Mouse (Mus musculus) ES-E14 (cell line): ENCODE measurements around the gene Rasgrp1. TPM values are rescaled to one million over a fixed set of nuclear protein-coding genes. Genes with fewer than 3 reads are reported as not detected.
A peak's percentile ranks its signal among the peaks of the same experiment; 100 is the strongest.

Experiments
- DNase-seq: peaks from one replicate; pipeline ENCODE4 v3.0.0-alpha.2; 2013; ENCODE audit warnings: low read depth, low spot score
- H3K27ac ChIP-seq: 2 replicates; pipeline ENCODE4 v1.5.1; 2012; ENCODE audit warnings: low read depth, mild to moderate bottlenecking, low read length, moderate library complexity, mixed read lengths; ENCODE audit not compliant: poor library complexity, insufficient read depth, severe bottlenecking
- H3K36me3 ChIP-seq: 2 replicates; pipeline ENCODE4 v1.6.1; 2012; ENCODE audit warnings: mild to moderate bottlenecking, low read length, moderate library complexity, mixed read lengths; ENCODE audit not compliant: control insufficient read depth, poor library complexity, insufficient read depth, severe bottlenecking
- H3K4me1 ChIP-seq, 2 experiments: fragments of 150-350 bp in 1 of 2; sonication (generic) in 1 of 2; 2 replicates each; pipeline ENCODE4 v1.6.1; 2012; ENCODE audit warnings: low read length in 2 of 2, mild to moderate bottlenecking in 1 of 2, mixed read lengths in 1 of 2; ENCODE audit not compliant: control insufficient read depth in 2 of 2, insufficient read depth in 2 of 2, poor library complexity in 1 of 2
- H3K4me3 ChIP-seq, 2 experiments: fragments of 150-350 bp in 1 of 2; sonication (generic) in 1 of 2; 2 replicates each; pipeline ENCODE4 v1.5.1; 2012; ENCODE audit warnings: low read length in 2 of 2, low read depth in 1 of 2, mild to moderate bottlenecking in 1 of 2, mixed read lengths in 1 of 2; ENCODE audit not compliant: insufficient read depth in 1 of 2, poor library complexity in 1 of 2, severe bottlenecking in 1 of 2
- H3K9ac ChIP-seq: 2 replicates; pipeline ENCODE4 v1.6.1; 2012; ENCODE audit warnings: low read depth, mild to moderate bottlenecking, low read length, mixed read lengths; ENCODE audit not compliant: poor library complexity, insufficient read depth, severe bottlenecking
- H3K9me3 ChIP-seq: fragments of 150-350 bp; sonication (generic); 2 replicates; pipeline ENCODE4 v1.6.1; 2012; ENCODE audit warnings: low read depth, mild to moderate bottlenecking, low read length; ENCODE audit not compliant: control insufficient read depth, insufficient read depth
- CHD2 ChIP-seq: IDR thresholded peaks from 2 replicates; pipeline ENCODE4 v1.6.1; 2014; ENCODE audit warnings: mild to moderate bottlenecking, low read depth, low read length, inconsistent platforms
- HCFC1 ChIP-seq: IDR thresholded peaks from 2 replicates; pipeline ENCODE4 v1.6.1; 2012; ENCODE audit warnings: low read length, inconsistent platforms, borderline replicate concordance; ENCODE audit not compliant: insufficient read depth
- MAFK ChIP-seq: IDR thresholded peaks from 2 replicates; pipeline ENCODE4 v1.6.1; 2014; ENCODE audit warnings: mild to moderate bottlenecking, low read depth, low read length, inconsistent platforms; ENCODE audit not compliant: insufficient read depth
- ZC3H11A ChIP-seq: IDR thresholded peaks from 2 replicates; pipeline ENCODE4 v1.6.1; 2012; ENCODE audit warnings: low read depth, mild to moderate bottlenecking, inconsistent platforms, low read length, borderline replicate concordance
- ZNF384 ChIP-seq: IDR thresholded peaks from 2 replicates; pipeline ENCODE4 v1.6.1; 2012; ENCODE audit warnings: low read depth, low read length, inconsistent platforms
- in situ Hi-C, 2 experiments: fragments of 600-800 bp; cut with MboI; formaldehyde crosslinking; loops; one replicate each; pipeline ENCODE4 v1.15.1; 2025; ENCODE audit warnings: low sequenced_read_pairs in 2 of 2, inconsistent platforms in 1 of 2; ENCODE audit not compliant: unreplicated experiment in 2 of 2
- total RNA-seq: library from RNA; depleted of rRNA; stranded (reverse); fragments of 300-350 nt; gene quantifications from 2 replicates; pipeline ENCODE4 v1.2.3, GENCODE M21; 2012; rRNA removed

Rasgrp1 gene
- total RNA-seq, 1 experiment = 0.67 TPM

GRCm38 (mm10) chr2:117249255-117250000 lies 93.4 kb downstream of the Rasgrp1 start, which contains the start of gene Fam98b:
Gene Fam98b, plus strand, starts transcription at chr2:117249739.
- Histone ChIP-seq H3K4me1 (peaks cover 0 to 1% of the 10 kb centered on the region in 2 experiments; a peak in 1 of 4 replicates), H3K4me3 (peak within 1 kb of the TSS; percentile 77 to 99), H3K36me3 (no peaks in the 10 kb centered on the region), H3K9me3 (no peaks in the 10 kb centered on the region), H3K9ac (peak within 1 kb of the TSS; percentile 100), H3K27ac (peak within 1 kb of the TSS; percentile 74)
- TF ChIP-seq ZC3H11A (peak; percentile 36; the same call in 1 of the 2 replicates), MAFK (no peak), HCFC1 (peak; percentile 68; the same call in 1 of the 2 replicates)
- peak; percentile 97 for DNase-seq
- in situ Hi-C loops = no loop called here

GRCm38 (mm10) chr2:117241953-117242352 lies 100.8 kb downstream of the Rasgrp1 start:
- Histone ChIP-seq H3K4me3 (no peak overlapping the region), H3K9me3 (no peaks in the 10 kb centered on the region), H3K4me1 (no peaks in the 10 kb centered on the region), H3K9ac (no peak overlapping the region), H3K36me3 (no peaks in the 10 kb centered on the region), H3K27ac (no peak overlapping the region)
- no peak for DNase-seq
- TF ChIP-seq MAFK = no peak
- no peak for TF ChIP-seq CHD2
- no peak for TF ChIP-seq ZNF384
- TF ChIP-seq ZC3H11A = no peak
- TF ChIP-seq HCFC1 = no peak
- in situ Hi-C loops = no loop called here

- Histone ChIP-seq H3K9ac (no peak overlapping the region), H3K36me3 (no peaks in the 10 kb centered on the region), H3K4me3 (no peak overlapping the region), H3K27ac (no peak overlapping the region), H3K4me1 (no peaks in the 10 kb centered on the region), H3K9me3 (no peaks in the 10 kb centered on the region)
- TF ChIP-seq MAFK (no peak), ZC3H11A (peak; percentile 95)
- in situ Hi-C loops = loop anchor here in 1 of 2 experiments (5.0 kb wide), 1 partner anchor 339 kb away; no protein-coding TSS in a partner anchor
- peak; percentile 76 for DNase-seq
These were observed 111.5 kb downstream of the Rasgrp1 start for GRCm38 (mm10) chr2:117231257-117231656.

GRCm38 (mm10) chr2:117230261-117230660 lies 112.5 kb downstream of the Rasgrp1 start:
- in situ Hi-C loops = loop anchor here in 1 of 2 experiments (5.0 kb wide), 1 partner anchor 338 kb away; no protein-coding TSS in a partner anchor
- Histone ChIP-seq H3K4me3 (no peak overlapping the region), H3K9me3 (no peaks in the 10 kb centered on the region), H3K4me1 (no peaks in the 10 kb centered on the region), H3K27ac (no peak overlapping the region), H3K9ac (no peak overlapping the region), H3K36me3 (no peaks in the 10 kb centered on the region)
- DNase-seq = no peak
- no peak for TF ChIP-seq HCFC1
- no peak for TF ChIP-seq MAFK
- TF ChIP-seq CHD2 = no peak
- no peak for TF ChIP-seq ZC3H11A
- TF ChIP-seq ZNF384 = no peak

Other genes with a start within 250 kb of the Rasgrp1 start
- 44.7 and 64.1 TPM in 2 replicates for gene Spred1, start 221.6 kb downstream of the Rasgrp1 start, total RNA-seq
- 7.9 and 13.7 TPM in 2 replicates for gene Fam98b, start 93.3 kb downstream of the Rasgrp1 start, total RNA-seq